Mouse (Mus musculus): Measurements from ENCODE around the gene Cyb561d2.

GRCm38 (mm10) chr9:107542721-107543120 lies 728 bp upstream of the Cyb561d2 start:
- TF ChIP-seq POLR2A (IDR thresholded peaks at IDR 0.05; ENCODE audit: low read depth, low read length) (no peak), CTCF (IDR thresholded peaks at IDR 0.05; ENCODE audit: extremely low read depth, insufficient read length, insufficient replicate concordance, low read depth, low read length) (no peak)
